ENCODE assay signal across 18 mouse cellular contexts in the genomic region with DNA sequence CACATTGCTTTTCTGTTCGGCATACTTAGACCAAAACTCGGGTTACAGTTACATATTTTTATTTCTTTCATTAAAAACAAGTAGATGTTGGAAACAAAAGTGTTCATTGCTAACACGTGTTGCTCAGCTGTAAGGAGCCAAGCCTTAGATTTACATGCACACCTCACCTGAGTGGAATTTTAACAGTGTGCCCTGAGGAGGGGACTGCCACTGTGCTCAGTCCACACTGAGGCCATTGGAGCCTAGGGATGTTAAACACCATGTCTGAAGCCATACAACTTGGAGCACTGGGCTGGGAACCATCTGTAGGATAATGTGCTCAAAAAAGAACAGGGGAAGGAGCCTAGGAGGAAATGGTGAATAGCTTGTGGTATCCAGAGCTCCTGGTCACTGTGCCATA.
"Had no signal": no experiment of that assay in that cellular context is flagged by ENCODE, and none has a peak within 500 bp of the region (broad histone marks: within the 10 kb centered on the region; RNA-seq: fewer than 3 reads in every experiment).

No protein-coding gene starts in this region.

- H3K4me1 ChIP-seq: midbrain, embryonic 10.5 days; midbrain, embryonic 12.5 days; neural tube, embryonic 13.5 days; neural tube, embryonic 15.5 days had no signal

- H3K36me3 ChIP-seq: midbrain, embryonic 10.5 days; midbrain, embryonic 12.5 days; neural tube, embryonic 13.5 days; neural tube, embryonic 15.5 days had no signal

- DNase-seq: lung, embryonic 14.5 days; lung, postnatal 10 days; lung, postnatal 4 days; midbrain, embryonic 14.5 days; retina, postnatal 1 day; right cerebral cortex, adult 18-20 months; right cerebral cortex, postnatal 25 days; right cerebral cortex, postnatal 4 days; spleen, adult 18-20 months; thymus, adult 18-20 months; thymus, postnatal 14 days; thymus, postnatal 36 days had no signal

- H3K27ac ChIP-seq: midbrain, embryonic 10.5 days; midbrain, embryonic 12.5 days; neural tube, embryonic 13.5 days; neural tube, embryonic 15.5 days had no signal

- H3K9ac ChIP-seq: lung, embryonic 14.5 days; midbrain, embryonic 12.5 days; neural tube, embryonic 13.5 days; neural tube, embryonic 15.5 days had no signal

- H3K4me3 ChIP-seq: midbrain, embryonic 10.5 days; midbrain, embryonic 12.5 days; myocyte; neural tube, embryonic 13.5 days; neural tube, embryonic 15.5 days had no signal

- H3K9me3 ChIP-seq: neural tube, embryonic 15.5 days had no signal

- H3K4me2 ChIP-seq: lung, embryonic 14.5 days; midbrain, embryonic 12.5 days; neural tube, embryonic 13.5 days; neural tube, embryonic 15.5 days had no signal

- H3K27me3 ChIP-seq: midbrain, embryonic 12.5 days; neural tube, embryonic 13.5 days; neural tube, embryonic 15.5 days had no signal

- ATAC-seq: midbrain, embryonic 16.5 days had no signal
